Mouse (Mus musculus) kidney, embryonic 16.5 days (tissue): ENCODE measurements around the gene B3gnt2. TPM values are rescaled to one million over a fixed set of nuclear protein-coding genes. Genes with fewer than 3 reads are reported as not detected.

Source experiments
- ATAC-seq: fragments of 200-750 bp; cut with Nextera tagmentation; 2 replicates; pipeline ENCODE4 v1.8.0; 2017; ENCODE audit warnings: moderate TSS enrichment; ENCODE audit not compliant: low FRiP score, low TSS enrichment
- H3K27ac ChIP-seq: fragments of 300-500 bp; sonication (generic); 2 replicates; pipeline ENCODE4 v1.5.1; 2014; ENCODE audit warnings: low read length
- H3K27me3 ChIP-seq: fragments of 300-500 bp; sonication (generic); 2 replicates; pipeline ENCODE4 v1.6.1; 2014; ENCODE audit warnings: low read length, control low read depth, mixed read lengths; ENCODE audit not compliant: insufficient read depth
- H3K36me3 ChIP-seq: fragments of 300-500 bp; sonication (generic); 2 replicates; pipeline ENCODE4 v1.6.1; 2014; ENCODE audit warnings: low read length, control low read depth, mixed read lengths; ENCODE audit not compliant: insufficient read depth
- H3K4me1 ChIP-seq: fragments of 300-500 bp; sonication (generic); 2 replicates; pipeline ENCODE4 v1.6.1; 2014; ENCODE audit warnings: low read length, control low read depth, mixed read lengths; ENCODE audit not compliant: insufficient read depth
- H3K4me2 ChIP-seq: fragments of 300-500 bp; sonication (generic); replicated peaks from 2 replicates; pipeline ENCODE4 v1.6.1; 2014; ENCODE audit warnings: low read depth, low read length
- H3K4me3 ChIP-seq: fragments of 300-500 bp; sonication (generic); 2 replicates; pipeline ENCODE4 v1.5.1; 2014; ENCODE audit warnings: mild to moderate bottlenecking, low read length
- H3K9ac ChIP-seq: fragments of 300-500 bp; sonication (generic); replicated peaks from 2 replicates; pipeline ENCODE4 v1.6.1; 2014; ENCODE audit warnings: low read length
- H3K9me3 ChIP-seq: fragments of 300-500 bp; sonication (generic); 2 replicates; pipeline ENCODE4 v1.6.1; 2016; ENCODE audit warnings: low read length, control low read depth
- WGBS: fragments of 180-500 bp; shearing (Covaris S2); extraction: QIAGEN DNeasy Blood & Tissue Kit; methylation state at CpG from one replicate; pipeline ENCODE4 v1.1.7; 2014; 5-methylcytosine and 5-hydroxymethylcytosine counted together
- polyA plus RNA-seq: library from polyadenylated mRNA; unstranded; fragments of >200 nt; fragmentation: Nextera tagmentation; extraction: Ambion mirVana; gene quantifications from 2 replicates; pipeline ENCODE4 v1.2.1, GENCODE M21; 2015

The B3gnt2 gene
- 8.2 and 13.2 TPM in 2 replicates for polyA plus RNA-seq

DNA sequence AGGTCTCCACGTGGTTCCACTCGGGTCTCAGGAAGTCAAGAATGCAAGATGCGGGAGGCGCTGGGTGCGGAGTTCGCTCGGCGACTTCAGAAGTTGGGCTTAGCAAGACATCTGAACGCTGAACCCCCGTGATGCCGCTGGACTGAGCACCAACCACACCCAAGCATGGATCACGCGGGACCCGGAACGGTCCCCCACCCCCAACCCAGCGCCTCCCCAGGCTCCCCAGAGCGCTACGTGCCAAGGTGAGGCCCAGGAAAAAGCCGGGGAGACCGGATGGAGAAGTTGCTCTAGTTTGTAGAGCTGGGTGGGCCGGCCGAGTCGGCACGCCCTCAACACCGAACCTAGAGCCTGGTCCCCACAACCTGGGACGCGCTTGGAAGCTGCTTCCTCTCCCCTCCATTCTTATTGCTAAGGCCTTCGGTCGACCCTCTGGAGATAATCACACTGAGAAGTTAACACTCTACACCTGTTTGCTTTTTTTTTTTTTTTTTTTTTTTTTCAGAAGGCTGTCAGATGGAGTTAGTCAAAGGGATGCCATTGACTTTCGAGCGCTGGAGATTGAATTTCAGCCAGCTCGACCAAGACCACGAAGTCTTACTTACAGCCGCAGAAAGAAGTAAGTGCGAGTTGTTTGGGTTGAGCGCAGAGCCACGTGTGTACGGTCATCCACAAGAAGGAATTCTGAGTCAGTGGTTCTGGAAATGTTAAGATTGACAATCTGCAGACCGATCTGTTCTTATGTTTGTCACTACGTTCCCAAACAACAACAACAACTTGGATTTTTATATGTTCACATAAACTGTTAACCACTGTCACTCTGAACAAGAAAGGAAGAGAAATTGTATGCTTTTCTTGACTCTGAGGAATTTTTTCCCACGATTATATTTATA lies at the start of gene B3gnt2:
B3gnt2 (minus strand) TSS at position 627 of the 893 bp plus-strand sequence.
- Histone ChIP-seq H3K9me3 (no peaks in the 10 kb centered on the region), H3K9ac (peak within 1 kb of the TSS; percentile 87), H3K4me1 (peaks cover 30% of the 10 kb centered on the region), H3K4me2 (peak within 1 kb of the TSS; percentile 93), H3K4me3 (peak within 1 kb of the TSS; percentile 90), H3K27me3 (peaks cover 23% of the 10 kb centered on the region; the same call in 1 of the 2 replicates), H3K27ac (peak within 1 kb of the TSS; percentile 91), H3K36me3 (no peaks in the 10 kb centered on the region)
- ATAC-seq, result peak; percentile 28
- WGBS, result 4% methylated on average over 40 of the region's 41 CpGs

DNA sequence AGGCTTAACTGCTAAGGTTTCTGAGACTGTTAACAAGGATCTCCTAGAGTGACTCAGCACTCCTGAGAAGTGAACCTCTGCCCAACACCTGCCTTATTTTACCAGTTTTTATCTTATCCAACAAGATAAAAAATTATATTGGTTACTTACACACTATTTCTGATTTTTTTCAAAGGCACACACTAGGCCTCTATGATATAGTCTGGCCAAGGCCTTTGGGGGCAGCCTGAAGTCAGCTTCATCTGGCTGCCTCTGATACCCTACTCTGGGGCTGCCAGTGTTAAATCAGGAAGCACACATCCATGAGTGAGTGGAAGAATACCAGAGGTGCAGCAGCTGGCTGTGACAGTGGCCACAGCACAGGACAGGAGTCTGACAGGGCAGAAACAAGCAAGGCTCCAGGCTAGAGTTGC lies 45.7 kb upstream of the B3gnt2 start:
- Histone ChIP-seq H3K27ac (no peak overlapping the region), H3K9ac (no peak overlapping the region), H3K36me3 (no peaks in the 10 kb centered on the region), H3K4me3 (no peak overlapping the region), H3K9me3 (no peaks in the 10 kb centered on the region), H3K4me1 (no peaks in the 10 kb centered on the region), H3K4me2 (no peak overlapping the region), H3K27me3 (no peaks in the 10 kb centered on the region)
- no peak for ATAC-seq

DNA sequence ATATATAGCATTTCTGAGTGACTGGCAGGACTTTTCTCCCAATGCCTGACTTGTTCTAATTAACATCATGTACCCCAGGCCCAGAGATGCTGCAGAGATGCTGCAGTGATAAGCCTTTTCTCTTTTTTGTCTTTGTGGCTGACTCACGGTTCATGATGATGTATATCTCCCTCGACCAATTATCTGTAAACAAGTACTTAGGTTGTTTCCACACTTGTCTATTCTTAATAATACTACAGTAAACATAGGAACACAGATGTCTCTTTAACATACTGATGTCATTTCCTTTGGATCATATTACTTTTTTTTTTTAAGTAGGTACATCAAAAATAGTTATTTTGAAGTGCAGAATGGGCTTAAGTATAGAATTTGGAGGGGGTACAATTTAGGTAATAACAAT lies 42.2 kb upstream of the B3gnt2 start:
- H3K4me3 ChIP-seq, result no peak overlapping the region
- no peaks in the 10 kb centered on the region for H3K27me3 ChIP-seq
- 76% methylated on average over 2 of the region's 2 CpGs for WGBS
- H3K9me3 ChIP-seq, result no peaks in the 10 kb centered on the region
- no peak for ATAC-seq
- H3K4me2 ChIP-seq, result no peak overlapping the region
- no peak overlapping the region for H3K27ac ChIP-seq
- no peak overlapping the region for H3K9ac ChIP-seq
- peaks cover 5% of the 10 kb centered on the region for H3K36me3 ChIP-seq
- H3K4me1 ChIP-seq, result no peaks in the 10 kb centered on the region

DNA sequence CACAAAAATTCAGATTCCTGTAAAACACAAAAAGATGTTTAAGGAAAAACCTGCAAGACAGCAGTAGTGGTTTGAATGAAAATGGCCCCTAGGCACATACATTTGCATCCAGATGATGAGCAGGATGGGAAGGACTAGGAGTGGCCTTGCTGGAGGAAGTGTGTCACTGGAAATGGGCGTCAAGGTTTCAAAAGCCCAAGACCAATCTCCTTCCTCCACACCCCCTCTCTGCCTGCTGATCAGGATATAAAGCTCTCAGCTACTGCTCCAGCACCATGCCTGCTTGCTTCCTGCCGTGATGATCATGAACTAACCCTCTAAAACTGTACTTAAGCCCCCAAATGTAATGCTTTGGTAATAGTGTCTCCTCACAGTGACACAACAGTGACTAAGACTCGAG lies 39.3 kb upstream of the B3gnt2 start:
- Histone ChIP-seq H3K36me3 (peaks cover 5% of the 10 kb centered on the region), H3K4me1 (no peaks in the 10 kb centered on the region), H3K4me3 (no peak overlapping the region), H3K27me3 (no peaks in the 10 kb centered on the region), H3K9ac (no peak overlapping the region), H3K9me3 (no peaks in the 10 kb centered on the region), H3K27ac (no peak overlapping the region), H3K4me2 (no peak overlapping the region)
- 81% methylated on average over 3 of the region's 3 CpGs for WGBS
- no peak for ATAC-seq

DNA sequence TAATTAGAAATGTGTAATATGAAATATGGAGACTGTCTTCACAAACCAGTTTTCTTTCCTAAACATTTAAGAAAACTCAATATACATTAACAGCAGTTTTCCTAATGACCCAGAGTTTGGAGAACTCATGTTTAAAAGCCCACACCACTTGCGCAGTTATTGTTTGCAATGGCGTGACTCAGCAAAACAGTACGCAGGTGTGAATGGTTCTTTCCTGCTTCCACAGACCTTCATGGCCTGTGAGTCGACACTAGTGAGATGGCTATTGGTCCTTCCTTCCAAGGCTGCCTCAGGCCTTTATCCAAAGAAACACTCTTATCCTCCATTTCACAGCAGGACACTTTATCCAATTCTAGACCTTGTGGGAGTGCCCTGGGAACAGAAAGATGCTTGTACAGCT lies 36.9 kb upstream of the B3gnt2 start:
- Histone ChIP-seq H3K36me3 (peaks cover 5% of the 10 kb centered on the region), H3K4me2 (no peak overlapping the region), H3K4me3 (no peak overlapping the region), H3K9ac (no peak overlapping the region), H3K9me3 (no peaks in the 10 kb centered on the region), H3K27me3 (no peaks in the 10 kb centered on the region), H3K4me1 (no peaks in the 10 kb centered on the region), H3K27ac (no peak overlapping the region)
- no peak for ATAC-seq
- WGBS, result 92% methylated on average over 4 of the region's 4 CpGs

DNA sequence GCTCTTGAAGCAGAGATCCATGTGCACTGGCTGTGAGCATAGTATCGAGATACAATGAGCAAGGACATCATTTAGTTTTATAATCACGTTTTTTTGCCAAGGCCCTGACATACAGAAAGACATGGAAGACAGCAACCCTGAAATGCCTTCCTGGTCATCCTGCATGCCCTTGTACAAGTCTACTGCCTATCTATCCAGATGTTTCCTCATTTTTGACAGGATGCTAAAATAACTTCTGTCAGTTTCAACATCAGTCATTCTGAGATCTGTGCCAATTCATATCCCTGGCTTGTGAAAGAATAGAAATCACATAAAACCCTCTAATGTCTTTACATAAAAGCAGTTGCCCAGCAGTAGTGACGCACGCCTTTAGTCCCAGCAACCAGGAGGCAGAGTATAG lies 36.4 kb upstream of the B3gnt2 start:
- no peak for ATAC-seq
- WGBS, result 86% methylated on average over 4 of the region's 4 CpGs

DNA sequence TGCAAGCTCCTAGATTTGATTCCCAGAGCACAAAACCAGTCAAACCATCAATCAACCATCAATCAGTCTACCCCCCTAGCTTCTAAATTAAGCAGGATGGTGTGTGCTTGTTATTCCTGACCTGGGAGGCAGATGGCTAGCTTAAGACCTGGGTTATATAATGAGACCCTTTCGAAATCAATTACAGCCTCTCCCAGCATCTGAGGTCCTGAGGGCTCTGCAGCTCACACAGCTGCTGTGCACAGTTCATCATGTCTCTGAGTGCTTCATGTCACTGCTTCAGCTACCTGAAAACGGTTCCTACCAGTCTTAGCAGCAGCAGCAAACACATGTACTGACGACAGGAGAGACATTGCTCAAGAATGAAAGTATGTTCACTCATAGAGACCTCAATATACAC lies 32.3 kb upstream of the B3gnt2 start:
- Histone ChIP-seq H3K9ac (no peak overlapping the region), H3K4me1 (no peaks in the 10 kb centered on the region)
- ATAC-seq, result no peak

More for the DNA sequence above, 36.4 kb upstream of the B3gnt2 start:
- H3K9me3 ChIP-seq, result no peaks in the 10 kb centered on the region
- no peaks in the 10 kb centered on the region for H3K4me1 ChIP-seq
- H3K9ac ChIP-seq, result no peak overlapping the region
- H3K27me3 ChIP-seq, result no peaks in the 10 kb centered on the region
- H3K27ac ChIP-seq, result no peak overlapping the region
- H3K4me2 ChIP-seq, result no peak overlapping the region
- H3K4me3 ChIP-seq, result no peak overlapping the region
- peaks cover 5% of the 10 kb centered on the region for H3K36me3 ChIP-seq

DNA sequence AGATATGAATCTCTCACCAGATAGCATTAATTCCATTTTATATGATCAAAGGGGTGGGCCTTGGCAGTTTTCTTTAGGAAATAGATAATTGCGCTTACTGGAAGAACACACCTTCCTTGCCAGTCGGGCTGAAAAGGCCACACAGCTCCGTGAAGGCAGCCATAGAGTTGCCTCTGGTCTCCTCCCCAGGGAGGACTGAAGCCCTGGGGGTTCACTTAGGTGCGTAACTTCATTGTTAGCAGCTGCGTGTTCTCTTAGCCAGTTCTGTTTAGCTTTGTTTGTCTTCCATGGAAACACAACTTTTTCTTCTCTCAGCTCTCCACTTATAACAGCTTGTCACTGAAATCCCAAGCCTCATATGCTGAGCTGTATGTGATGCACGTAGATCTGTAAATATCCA lies 31.7 kb upstream of the B3gnt2 start:
- H3K27ac ChIP-seq, result no peak overlapping the region
- H3K36me3 ChIP-seq, result no peaks in the 10 kb centered on the region
- no peaks in the 10 kb centered on the region for H3K9me3 ChIP-seq
- 76% methylated on average over 6 of the region's 6 CpGs for WGBS
- no peak for ATAC-seq
- no peak overlapping the region for H3K4me3 ChIP-seq
- no peaks in the 10 kb centered on the region for H3K27me3 ChIP-seq
- H3K4me1 ChIP-seq, result no peaks in the 10 kb centered on the region
- no peak overlapping the region for H3K9ac ChIP-seq
- no peak overlapping the region for H3K4me2 ChIP-seq

More for the DNA sequence above, 32.3 kb upstream of the B3gnt2 start:
- H3K4me3 ChIP-seq, result no peak overlapping the region
- 66% methylated on average over 3 of the region's 3 CpGs for WGBS
- H3K36me3 ChIP-seq, result no peaks in the 10 kb centered on the region
- H3K27ac ChIP-seq, result no peak overlapping the region
- no peaks in the 10 kb centered on the region for H3K27me3 ChIP-seq
- H3K4me2 ChIP-seq, result no peak overlapping the region
- H3K9me3 ChIP-seq, result no peaks in the 10 kb centered on the region

DNA sequence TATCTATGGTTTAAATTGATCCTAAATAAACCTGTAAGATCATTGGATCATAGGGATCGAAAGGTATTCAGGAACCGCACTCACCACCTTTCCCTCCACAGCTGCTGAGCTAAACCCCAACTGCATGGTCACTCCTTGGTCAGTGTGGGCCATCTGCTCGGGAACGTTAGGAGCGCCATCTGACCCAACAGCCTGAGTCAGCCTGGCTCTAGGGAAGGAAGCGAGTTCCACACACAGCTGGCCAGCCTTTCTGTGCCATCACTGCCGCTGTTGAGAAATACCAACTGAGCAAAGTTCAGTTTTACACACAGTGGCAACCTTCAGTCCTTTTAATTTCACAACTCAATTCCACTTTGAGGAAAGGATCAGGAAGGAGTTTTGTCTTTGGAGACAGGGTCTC lies 31.1 kb upstream of the B3gnt2 start:
- WGBS, result 88% methylated on average over 7 of the region's 7 CpGs
- H3K9me3 ChIP-seq, result no peaks in the 10 kb centered on the region
- no peaks in the 10 kb centered on the region for H3K4me1 ChIP-seq
- H3K36me3 ChIP-seq, result no peaks in the 10 kb centered on the region
- no peak overlapping the region for H3K27ac ChIP-seq
- no peak overlapping the region for H3K4me3 ChIP-seq
- H3K9ac ChIP-seq, result no peak overlapping the region
- no peak for ATAC-seq
- H3K4me2 ChIP-seq, result no peak overlapping the region
- no peaks in the 10 kb centered on the region for H3K27me3 ChIP-seq

DNA sequence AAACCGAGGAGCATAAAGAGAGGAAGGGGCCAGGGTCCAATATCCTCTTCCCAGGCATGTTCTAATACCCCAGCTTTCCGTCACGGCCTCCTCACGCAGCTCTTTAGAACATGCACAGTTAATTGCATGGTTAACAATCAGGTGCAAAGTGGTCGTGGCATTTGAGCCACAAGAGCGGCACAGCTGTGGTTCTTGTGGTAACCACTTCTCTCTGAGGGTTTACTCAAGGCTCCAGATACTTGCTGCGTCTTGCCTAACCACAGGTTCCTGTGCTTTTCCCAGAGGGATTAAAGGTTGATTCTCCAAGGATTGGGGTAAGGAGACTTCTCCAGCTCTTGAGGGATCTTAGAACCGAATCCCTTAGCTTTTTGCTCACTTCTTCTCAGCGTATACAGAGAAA lies 30.5 kb upstream of the B3gnt2 start:
- H3K36me3 ChIP-seq, result no peaks in the 10 kb centered on the region
- no peak overlapping the region for H3K27ac ChIP-seq
- ATAC-seq, result no peak
- WGBS, result 72% methylated on average over 9 of the region's 9 CpGs
- H3K9me3 ChIP-seq, result no peaks in the 10 kb centered on the region
- H3K4me3 ChIP-seq, result no peak overlapping the region
- H3K4me1 ChIP-seq, result no peaks in the 10 kb centered on the region
- H3K9ac ChIP-seq, result no peak overlapping the region
- H3K27me3 ChIP-seq, result no peaks in the 10 kb centered on the region
- no peak overlapping the region for H3K4me2 ChIP-seq
